Comparison of ENCODE assay signal across 8 mouse cellular contexts in genomic region chr6:71492756-71493674, GRCm38 (mm10). TPM values are rescaled to one million over a fixed set of nuclear protein-coding genes. Genes with fewer than 3 reads are reported as not detected.
DNase-seq lines count a peak whose midpoint lies in the region; ATAC-seq and TF ChIP-seq lines count a peak whose summit lies in the region.

No protein-coding gene starts in this region.

- peak overlapping the region; percentile 60 for H3K4me2 ChIP-seq in hindbrain, embryonic 13.5 days
- peak overlapping the region; percentile 65 for H3K4me2 ChIP-seq in midbrain, embryonic 12.5 days (replicated peaks)

- H3K27me3 ChIP-seq in kidney, adult 2 months (replicated peaks; ENCODE audit: control insufficient read depth, insufficient read depth, low read length): no peaks in the 10 kb centered on the region
- no peaks in the 10 kb centered on the region for H3K27me3 ChIP-seq in hindbrain, embryonic 13.5 days
- H3K27me3 ChIP-seq in midbrain, embryonic 12.5 days: no peaks in the 10 kb centered on the region

- WGBS in kidney, adult 2 months: 19% methylated on average over 21 of the region's 22 CpGs
- 23% methylated on average over 19 of the region's 22 CpGs for WGBS in hindbrain, embryonic 13.5 days
- WGBS in midbrain, embryonic 12.5 days: 24% methylated on average over 19 of the region's 22 CpGs

- H3K4me3 ChIP-seq in kidney, adult 2 months (ENCODE audit: insufficient read depth, low read depth, low read length): peak overlapping the region; percentile 65
- H3K4me3 ChIP-seq in hindbrain, embryonic 13.5 days: peak overlapping the region; percentile 96
- peak overlapping the region; percentile 90 for H3K4me3 ChIP-seq in midbrain, embryonic 12.5 days

- peak overlapping the region; percentile 79 for H3K27ac ChIP-seq in kidney, adult 2 months (ENCODE audit: insufficient read depth, low read depth, low read length)
- peak overlapping the region; percentile 99 for H3K27ac ChIP-seq in hindbrain, embryonic 13.5 days
- peak overlapping the region; percentile 99 for H3K27ac ChIP-seq in midbrain, embryonic 12.5 days (replicated peaks)

- peaks cover 2% of the 10 kb centered on the region; the same call in 1 of the 2 replicates for H3K36me3 ChIP-seq in kidney, adult 2 months (ENCODE audit: control insufficient read depth, insufficient read depth, low read length)
- H3K36me3 ChIP-seq in hindbrain, embryonic 13.5 days: no peaks in the 10 kb centered on the region
- 0 out of 2 replicates have a peak, but pooled peaks cover 3% of the 10 kb centered on the region for H3K36me3 ChIP-seq in midbrain, embryonic 12.5 days

- ATAC-seq in hindbrain, embryonic 13.5 days (ENCODE audit: low FRiP score): peak; percentile 68; the same call in 1 of the 2 replicates
- no peak; the same call in 1 of the 2 replicates for ATAC-seq in midbrain, embryonic 12.5 days (ENCODE audit: low FRiP score, low read depth)

- peaks cover 5% of the 10 kb centered on the region; the same call in 1 of the 2 replicates for H3K4me1 ChIP-seq in kidney, adult 2 months (ENCODE audit: control insufficient read depth, insufficient read depth, low read length)
- peaks cover 14% of the 10 kb centered on the region for H3K4me1 ChIP-seq in hindbrain, embryonic 13.5 days (replicated peaks)
- peaks cover 8% of the 10 kb centered on the region for H3K4me1 ChIP-seq in midbrain, embryonic 12.5 days

- TF ChIP-seq POLR2A in kidney, adult 2 months (IDR thresholded peaks at IDR 0.05; ENCODE audit: low read depth, low read length): no peak

- DNase-seq in kidney, adult 2 months: peak; percentile 55
- DNase-seq in kidney, postnatal 14 days: no peak
- DNase-seq in R1 (ENCODE audit: low read depth, low spot score): peak; percentile 6
- no peak for DNase-seq in right cerebral cortex, adult 2 months (ENCODE audit: low spot score in 2 of 2)
- DNase-seq in cerebellum, adult 9-10 months: no peak
- DNase-seq in right cerebral cortex, postnatal 10 days (ENCODE audit: low spot score in 2 of 2): no peak

- peak overlapping the region; percentile 100 for H3K9ac ChIP-seq in hindbrain, embryonic 13.5 days
- peak overlapping the region; percentile 97; the same call in 1 of the 2 replicates for H3K9ac ChIP-seq in midbrain, embryonic 12.5 days (replicated peaks)

- H3K9me3 ChIP-seq in hindbrain, embryonic 13.5 days: no peaks in the 10 kb centered on the region
- no peaks in the 10 kb centered on the region for H3K9me3 ChIP-seq in midbrain, embryonic 12.5 days

- TF ChIP-seq CTCF in kidney, adult 2 months (conservative IDR thresholded peaks at IDR 0.05; ENCODE audit: insufficient read depth, insufficient read length, low read depth, low read length): no peak

RNA-seq across cellular contexts. Expression of gene Rnf103, which starts 0.7 kb away (rescaled TPM):
- 12.6 and 15.1 TPM in 2 replicates for polyA plus RNA-seq in kidney, adult 2 months (2012; rRNA removed)
- polyA plus RNA-seq in hindbrain, embryonic 13.5 days (2015; fragmentation: Nextera tagmentation; extraction: Ambion mirVana): 23.1 and 23.8 TPM in 2 replicates
- 25.0 and 27.4 TPM in 2 replicates for polyA plus RNA-seq in midbrain, embryonic 12.5 days (2016; fragmentation: Nextera tagmentation; extraction: Ambion mirVana)

RNA-seq across cellular contexts. Expression of gene Chmp3, which starts 50.6 kb away (rescaled TPM):
- 44.2 and 51.5 TPM in 2 replicates for polyA plus RNA-seq in kidney, adult 2 months (2012; rRNA removed)
- 53.9 and 55.0 TPM in 2 replicates for polyA plus RNA-seq in hindbrain, embryonic 13.5 days (2015; fragmentation: Nextera tagmentation; extraction: Ambion mirVana)
- 47.4 and 52.9 TPM in 2 replicates for polyA plus RNA-seq in midbrain, embryonic 12.5 days (2016; fragmentation: Nextera tagmentation; extraction: Ambion mirVana)

RNA-seq across cellular contexts. Expression of gene Rmnd5a, which starts 52.6 kb away (rescaled TPM):
- polyA plus RNA-seq in kidney, adult 2 months (2012; rRNA removed): 33.6 and 40.3 TPM in 2 replicates
- polyA plus RNA-seq in hindbrain, embryonic 13.5 days (2015; fragmentation: Nextera tagmentation; extraction: Ambion mirVana): 7.8 and 9.0 TPM in 2 replicates
- polyA plus RNA-seq in midbrain, embryonic 12.5 days (2016; fragmentation: Nextera tagmentation; extraction: Ambion mirVana): 15.2 and 17.3 TPM in 2 replicates

Comparison
In these comparisons a context has a peak if more than half of its experiments do, and no peak if none do; other contexts are left out.
1. DNase-seq: peak in kidney, adult 2 months (single experiment) and R1 (single experiment); none in kidney, postnatal 14 days (single experiment), right cerebral cortex, adult 2 months (0 of 2), cerebellum, adult 9-10 months (single experiment) and right cerebral cortex, postnatal 10 days (0 of 2).
2. Peak in every context shown above with its lines, with median percentiles within 50 percentile points of each other: H3K27ac ChIP-seq and H3K4me3 ChIP-seq.